Mouse (Mus musculus): ENCODE data around the gene Fosl1.
"Not testable (repeated sequence)": the region's sequence is repeated elsewhere in the genome, so short reads cannot be mapped to it uniquely, and the experiment has no call there.

Gene Fosl1

GRCm38 (mm10) chr19:5447515-5448353 is at the start of gene Fosl1:
TSS of gene Fosl1 (plus strand) at chr19:5447547.
- DNase-seq (ENCODE audit: low spot score in 2 of 2) = no peak

GRCm38 (mm10) chr19:5401073-5401472 is 46.3 kb upstream of the Fosl1 start:
- DNase-seq (ENCODE audit: low spot score in 2 of 2) = not testable (repeated sequence)

- no peak for DNase-seq (ENCODE audit: low spot score in 2 of 2)
Observed at GRCm38 (mm10) chr19:5402293-5402692, 45.1 kb upstream of the Fosl1 start, which contains the start of gene Tsga10ip. TSS of gene Tsga10ip (minus strand) at chr19:5402526.

GRCm38 (mm10) chr19:5405924-5406323 is 41.4 kb upstream of the Fosl1 start:
- DNase-seq (ENCODE audit: low spot score in 2 of 2) = no peak

- not testable (repeated sequence) for DNase-seq (ENCODE audit: low spot score in 2 of 2)
Observed at GRCm38 (mm10) chr19:5406531-5407126, 40.7 kb upstream of the Fosl1 start.

GRCm38 (mm10) chr19:5407133-5407532 is 40.2 kb upstream of the Fosl1 start:
- peak in 1 of 2 experiments; percentile 29 for DNase-seq (ENCODE audit: low spot score in 2 of 2)

- DNase-seq (ENCODE audit: low spot score in 2 of 2) = no peak
Observed at GRCm38 (mm10) chr19:5408057-5409001, 39.0 kb upstream of the Fosl1 start.

- DNase-seq (ENCODE audit: low spot score in 2 of 2) = no peak
Observed at GRCm38 (mm10) chr19:5409068-5409467, 38.3 kb upstream of the Fosl1 start.

GRCm38 (mm10) chr19:5410641-5411040 is 36.7 kb upstream of the Fosl1 start:
- no peak for DNase-seq (ENCODE audit: low spot score in 2 of 2)

GRCm38 (mm10) chr19:5411961-5412360 is 35.4 kb upstream of the Fosl1 start:
- DNase-seq (ENCODE audit: low spot score in 2 of 2) = no peak

- DNase-seq (ENCODE audit: low spot score in 2 of 2) = no peak
Observed at GRCm38 (mm10) chr19:5413840-5414239, 33.5 kb upstream of the Fosl1 start.

- no peak for DNase-seq (ENCODE audit: low spot score in 2 of 2)
Observed at GRCm38 (mm10) chr19:5414534-5414957, 32.8 kb upstream of the Fosl1 start.

- no peak for DNase-seq (ENCODE audit: low spot score in 2 of 2)
Observed at GRCm38 (mm10) chr19:5418750-5419466, 28.4 kb upstream of the Fosl1 start.

GRCm38 (mm10) chr19:5419630-5420029 is 27.7 kb upstream of the Fosl1 start:
- DNase-seq (ENCODE audit: low spot score in 2 of 2) = no peak

GRCm38 (mm10) chr19:5420579-5420978 is 26.8 kb upstream of the Fosl1 start:
- no peak for DNase-seq (ENCODE audit: low spot score in 2 of 2)

GRCm38 (mm10) chr19:5421784-5422183 is 25.6 kb upstream of the Fosl1 start:
- no peak for DNase-seq (ENCODE audit: low spot score in 2 of 2)

GRCm38 (mm10) chr19:5422267-5422666 is 25.1 kb upstream of the Fosl1 start:
- DNase-seq (ENCODE audit: low spot score in 2 of 2) = no peak

- no peak for DNase-seq (ENCODE audit: low spot score in 2 of 2)
Observed at GRCm38 (mm10) chr19:5422895-5423443, 24.4 kb upstream of the Fosl1 start.

GRCm38 (mm10) chr19:5423561-5423960 is 23.8 kb upstream of the Fosl1 start:
- DNase-seq (ENCODE audit: low spot score in 2 of 2) = no peak

- peak in 1 of 2 experiments; percentile 59 for DNase-seq (ENCODE audit: low spot score in 2 of 2)
Observed at GRCm38 (mm10) chr19:5424092-5424781, 23.1 kb upstream of the Fosl1 start.
